In genomic region chr1:120654950-120655396, GRCm38 (mm10) we compare ENCODE assay signal across 9 mouse cellular contexts. TPM values are rescaled to one million over a fixed set of nuclear protein-coding genes. Genes with fewer than 3 reads are reported as not detected.
DNase-seq lines count a peak whose midpoint lies in the region; ATAC-seq and TF ChIP-seq lines count a peak whose summit lies in the region.
"Had no signal": no experiment of that assay in that cellular context is flagged by ENCODE, and none has a peak within 500 bp of the region (broad histone marks: within the 10 kb centered on the region; RNA-seq: fewer than 3 reads in every experiment).

No protein-coding gene starts in this region.

- H3K27ac ChIP-seq in kidney, adult 2 months (ENCODE audit: insufficient read depth, low read depth, low read length) = no peak overlapping the region
- no peak overlapping the region for H3K27ac ChIP-seq in heart, adult 2 months

- intact Hi-C loops in left cerebral cortex, postnatal 10 days (cut with DNase I) = no loop called here
- intact Hi-C loops in heart, adult 2 months (cut with DNase I) = no loop called here

- TF ChIP-seq EP300 in heart, adult 2 months (IDR thresholded peaks at IDR 0.05; ENCODE audit: insufficient read depth, low read depth, low read length) = no peak

- H3K4me1 ChIP-seq in kidney, adult 2 months (ENCODE audit: control insufficient read depth, insufficient read depth, low read length) = no peaks in the 10 kb centered on the region
- H3K4me1 ChIP-seq in heart, adult 2 months (ENCODE audit: control insufficient read depth, insufficient read depth, low read length) = no peaks in the 10 kb centered on the region
- H3K4me1 ChIP-seq in lung, adult 2 months (ENCODE audit: control insufficient read depth, insufficient read depth, low read length) = no peaks in the 10 kb centered on the region

- POLR2A ChIA-PET in Patski (lab: Charles Lee) = no interaction called here

- TF ChIP-seq POLR2A in kidney, adult 2 months (IDR thresholded peaks at IDR 0.05; ENCODE audit: low read depth, low read length) = no peak
- no peak for TF ChIP-seq POLR2A in heart, adult 2 months (IDR thresholded peaks at IDR 0.05; ENCODE audit: insufficient read depth, low read depth, low read length)
- TF ChIP-seq POLR2A in lung, adult 2 months (IDR thresholded peaks at IDR 0.05; ENCODE audit: borderline replicate concordance, extremely low read depth, low read depth, low read length) = no peak

- DNase-seq in cerebellum, postnatal 14 days = peak; percentile 32 to 50
- no peak for DNase-seq in cerebellum, adult 11-12 months
- peak; percentile 6 for DNase-seq in Patski (ENCODE audit: low read depth, low spot score)
- DNase-seq in kidney, adult 2 months = peak; percentile 85
- DNase-seq in left cerebral cortex, postnatal 10 days (ENCODE audit: extremely low spot score in 1 of 2, low spot score in 2 of 2) = peak; percentile 31 to 57
- no peak for DNase-seq in heart, adult 2 months
- no peak for DNase-seq in lung, adult 2 months
- no peak for DNase-seq in spleen, postnatal 36 days (ENCODE audit: low spot score in 2 of 2)

- H3K9ac ChIP-seq in heart, adult 2 months (ENCODE audit: low read depth, low read length) = no peak overlapping the region

- no peak for TF ChIP-seq CTCF in Patski (IDR thresholded peaks at IDR 0.05)
- no peak for TF ChIP-seq CTCF in kidney, adult 2 months (conservative IDR thresholded peaks at IDR 0.05; ENCODE audit: insufficient read depth, insufficient read length, low read depth, low read length)
- no peak for TF ChIP-seq CTCF in heart, adult 2 months (IDR thresholded peaks at IDR 0.05)
- no peak for TF ChIP-seq CTCF in lung, adult 2 months (IDR thresholded peaks at IDR 0.05; ENCODE audit: insufficient read depth, low read length)

- peak; percentile 44 for ATAC-seq in Patski

- peaks cover 6% of the 10 kb centered on the region for H3K27me3 ChIP-seq in Patski
- H3K27me3 ChIP-seq in kidney, adult 2 months (replicated peaks; ENCODE audit: control insufficient read depth, insufficient read depth, low read length) = no peaks in the 10 kb centered on the region; the same call in 1 of the 2 replicates
- no peaks in the 10 kb centered on the region for H3K27me3 ChIP-seq in heart, adult 2 months (ENCODE audit: control insufficient read depth, insufficient read depth, low read length)
- H3K27me3 ChIP-seq: CH12.LX had no signal

- in situ Hi-C loops in Patski (cut with MboI; ENCODE audit: low pct_unique_long_range_greater_than_20kb) = no loop called here

- CTCF ChIA-PET in Patski (lab: Charles Lee) = interaction anchor here (1.0 to 1.1 kb wide), 2 partner anchors 9 to 10 kb away, joined by 3 read pairs; no protein-coding TSS in a partner anchor

- WGBS in kidney, adult 2 months = 35% methylated on average over 7 of the region's 7 CpGs
- WGBS in heart, adult 2 months = 72% methylated on average over 7 of the region's 7 CpGs
- 46% methylated on average over 7 of the region's 7 CpGs for WGBS in lung, adult 2 months

- no peak overlapping the region for H3K4me3 ChIP-seq in kidney, adult 2 months (ENCODE audit: insufficient read depth, low read depth, low read length)
- H3K4me3 ChIP-seq in heart, adult 2 months = no peak overlapping the region
- H3K4me3 ChIP-seq in lung, adult 2 months (replicated peaks; ENCODE audit: extremely low read depth, low read depth, low read length) = no peak overlapping the region

- H3K36me3 ChIP-seq in kidney, adult 2 months (ENCODE audit: control insufficient read depth, insufficient read depth, low read length) = no peaks in the 10 kb centered on the region
- H3K36me3 ChIP-seq in heart, adult 2 months (ENCODE audit: control insufficient read depth, insufficient read depth, low read length) = no peaks in the 10 kb centered on the region

- H3K79me2 ChIP-seq in heart, adult 2 months (replicated peaks; ENCODE audit: control insufficient read depth, insufficient read depth, low read length) = no peaks in the 10 kb centered on the region

RNA-seq across cellular contexts. Expression of gene En1, which starts 52.8 kb away (rescaled TPM):
- not detected for polyA plus RNA-seq in Patski (2021)
- polyA plus RNA-seq in kidney, adult 2 months (2012; rRNA removed) = 0.08 TPM in 1 of 2 replicates, not detected in the other
- total RNA-seq in left cerebral cortex, postnatal 10 days (2021) = not detected
- not detected for total RNA-seq in heart, adult 2 months (2021)
- polyA plus RNA-seq in heart, adult 2 months (2012; rRNA removed) = not detected in 2 replicates
- polyA plus RNA-seq in lung, adult 2 months (2012; rRNA removed) = not detected in 2 replicates
- total RNA-seq: CH12.LX had no signal

Comparison
In these comparisons a context has a peak if more than half of its experiments do, and no peak if none do; other contexts are left out.
1. DNase-seq: peak in cerebellum, postnatal 14 days (2 of 2), Patski (single experiment), kidney, adult 2 months (single experiment) and left cerebral cortex, postnatal 10 days (2 of 2); none in cerebellum, adult 11-12 months (single experiment), heart, adult 2 months (0 of 2), lung, adult 2 months (single experiment) and spleen, postnatal 36 days (0 of 2).